Mouse (Mus musculus): ENCODE measurements around the gene Smarcd2.

GRCm38 (mm10) chr11:106260826-106261450 is 11.8 kb downstream of the Smarcd2 start:
- TF ChIP-seq POLR2A (IDR thresholded peaks at IDR 0.05; ENCODE audit: low read depth, low read length) (no peak), MYC (IDR thresholded peaks at IDR 0.05; ENCODE audit: low read depth, low read length) (no peak), CTCF (conservative IDR thresholded peaks at IDR 0.05 in 1 of 2, IDR thresholded peaks at IDR 0.05 in 1 of 2; ENCODE audit: low read depth in 2 of 2, low read length in 2 of 2) (no peak), EP300 (IDR thresholded peaks at IDR 0.05; ENCODE audit: low read length) (no peak), TBP (conservative IDR thresholded peaks at IDR 0.05; ENCODE audit: low read depth, low read length) (no peak), E2F4 (IDR thresholded peaks at IDR 0.05; ENCODE audit: insufficient replicate concordance, low read depth, low read length) (no peak), GABPA (IDR thresholded peaks at IDR 0.05; ENCODE audit: insufficient replicate concordance, low read depth, low read length) (no peak), BHLHE40 (IDR thresholded peaks at IDR 0.05; ENCODE audit: low read depth, low read length) (no peak), ETS1 (conservative IDR thresholded peaks at IDR 0.05; ENCODE audit: low read depth, low read length) (no peak), ELF1 (IDR thresholded peaks at IDR 0.05; ENCODE audit: low read depth, low read length) (no peak)
